Mouse (Mus musculus): Measurements from ENCODE around the gene Adtrp.

DNA sequence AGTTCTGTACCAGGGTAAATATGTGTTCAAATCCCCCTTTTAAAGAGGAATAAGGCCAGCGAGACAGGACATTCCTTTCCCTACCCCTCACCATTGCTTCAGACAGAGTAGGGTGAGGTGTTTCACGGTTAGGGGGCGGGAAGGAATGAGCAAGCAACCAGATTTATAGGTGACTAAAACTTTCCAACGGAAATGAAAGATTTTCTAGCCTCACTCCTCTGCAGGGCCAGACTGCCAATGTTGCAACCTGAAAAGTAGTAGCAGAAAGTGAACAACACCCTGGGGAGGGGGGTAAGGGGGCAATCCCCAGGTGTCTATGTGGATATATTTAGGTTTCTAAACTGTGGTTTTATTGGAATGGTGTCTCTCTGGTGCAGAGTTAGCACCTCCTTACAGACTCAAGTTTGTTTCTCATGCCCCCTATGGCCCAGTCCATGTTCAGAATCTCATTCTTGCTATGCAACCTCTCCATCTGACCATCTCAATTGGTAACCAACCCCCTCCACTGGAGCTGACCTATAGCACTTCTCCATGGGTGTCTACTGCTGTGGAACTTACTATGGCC is 73.6 kb downstream of the Adtrp start:
- TF ChIP-seq CTCF (IDR thresholded peaks at IDR 0.05; ENCODE audit: extremely low read depth, insufficient read length, insufficient replicate concordance, low read depth, low read length): no peak
- TF ChIP-seq POLR2A (IDR thresholded peaks at IDR 0.05; ENCODE audit: low read depth, low read length): no peak

All from small intestine, adult 2 months (tissue).